Mouse (Mus musculus) hindbrain, embryonic 16.5 days (tissue): ENCODE data around the gene Cryge. TPM values are rescaled to one million over a fixed set of nuclear protein-coding genes. Genes with fewer than 3 reads are reported as not detected.

Experiments used
- polyA plus RNA-seq: library from polyadenylated mRNA; unstranded; fragments of >200 nt; fragmentation: Nextera tagmentation; extraction: Ambion mirVana; gene quantifications from 2 replicates; pipeline ENCODE4 v1.2.1, GENCODE M21; 2015

Cryge gene
- polyA plus RNA-seq, 1 experiment from 2014 or later: not detected

Other genes starting within 250 kb of the Cryge start
- 8.7 and 9.4 TPM in 2 replicates for gene Plekhm3, start 94.3 kb downstream of the Cryge start, polyA plus RNA-seq
- gene Akr1cl, start 18.4 kb downstream of the Cryge start, polyA plus RNA-seq: not detected in 2 replicates
- gene Crygd, start 12.3 kb upstream of the Cryge start, polyA plus RNA-seq: not detected in 2 replicates
- not detected in 2 replicates for gene Crygc, start 22.5 kb upstream of the Cryge start, polyA plus RNA-seq
- gene Crygb, start 31.1 kb upstream of the Cryge start, polyA plus RNA-seq: 0.26 and 0.41 TPM in 2 replicates
- gene Cryga, start 52.2 kb upstream of the Cryge start, polyA plus RNA-seq: 0.34 and 0.68 TPM in 2 replicates
- 0.27 and 0.99 TPM in 2 replicates for gene Gm28845, start 68.4 kb upstream of the Cryge start, polyA plus RNA-seq
- 2.4 and 4.0 TPM in 2 replicates for gene D630023F18Rik, start 72.1 kb upstream of the Cryge start, polyA plus RNA-seq
- 484 and 497 TPM in 2 replicates for gene Idh1, start 135.4 kb upstream of the Cryge start, polyA plus RNA-seq
- 9.5 and 10.4 TPM in 2 replicates for gene Pikfyve, start 135.5 kb upstream of the Cryge start, polyA plus RNA-seq
- gene Pth2r, start 230.9 kb upstream of the Cryge start, polyA plus RNA-seq: 3.7 and 3.8 TPM in 2 replicates